Mouse (Mus musculus): ENCODE data around the gene Inpp5a.

Inpp5a gene

GRCm38 (mm10) chr7:139472865-139473549, 84.1 kb downstream of the Inpp5a start:
- DNase-seq (ENCODE audit: low read depth in 2 of 2, low spot score in 2 of 2) = peak; percentile 32 to 51

GRCm38 (mm10) chr7:139475896-139476295, 87.0 kb downstream of the Inpp5a start:
- DNase-seq (ENCODE audit: low read depth in 2 of 2, low spot score in 2 of 2) = no peak

- no peak for DNase-seq (ENCODE audit: low read depth in 2 of 2, low spot score in 2 of 2)
Measured at GRCm38 (mm10) chr7:139476700-139477099, 87.8 kb downstream of the Inpp5a start.

- no peak for DNase-seq (ENCODE audit: low read depth in 2 of 2, low spot score in 2 of 2)
Measured at GRCm38 (mm10) chr7:139477748-139478147, 88.8 kb downstream of the Inpp5a start.

GRCm38 (mm10) chr7:139479077-139479476, 90.2 kb downstream of the Inpp5a start:
- no peak for DNase-seq (ENCODE audit: low read depth in 2 of 2, low spot score in 2 of 2)

GRCm38 (mm10) chr7:139479626-139480025, 90.7 kb downstream of the Inpp5a start:
- DNase-seq (ENCODE audit: low read depth in 2 of 2, low spot score in 2 of 2) = no peak

- no peak for DNase-seq (ENCODE audit: low read depth in 2 of 2, low spot score in 2 of 2)
Measured at GRCm38 (mm10) chr7:139484206-139484955, 95.5 kb downstream of the Inpp5a start.

- DNase-seq (ENCODE audit: low read depth in 2 of 2, low spot score in 2 of 2) = no peak
Measured at GRCm38 (mm10) chr7:139489721-139490211, 100.9 kb downstream of the Inpp5a start.

GRCm38 (mm10) chr7:139492351-139492750, 103.4 kb downstream of the Inpp5a start:
- DNase-seq (ENCODE audit: low read depth in 2 of 2, low spot score in 2 of 2) = no peak

- no peak for DNase-seq (ENCODE audit: low read depth in 2 of 2, low spot score in 2 of 2)
Measured at GRCm38 (mm10) chr7:139492946-139493345, 104.0 kb downstream of the Inpp5a start.

GRCm38 (mm10) chr7:139495791-139496190, 106.9 kb downstream of the Inpp5a start:
- DNase-seq (ENCODE audit: low read depth in 2 of 2, low spot score in 2 of 2) = no peak

GRCm38 (mm10) chr7:139498038-139498625, 109.2 kb downstream of the Inpp5a start:
- no peak for DNase-seq (ENCODE audit: low read depth in 2 of 2, low spot score in 2 of 2)

- no peak for DNase-seq (ENCODE audit: low read depth in 2 of 2, low spot score in 2 of 2)
Measured at GRCm38 (mm10) chr7:139504064-139504463, 115.2 kb downstream of the Inpp5a start.

GRCm38 (mm10) chr7:139506677-139507412, 117.9 kb downstream of the Inpp5a start:
- DNase-seq (ENCODE audit: low read depth in 2 of 2, low spot score in 2 of 2) = no peak

GRCm38 (mm10) chr7:139508938-139509337, 120.0 kb downstream of the Inpp5a start:
- DNase-seq (ENCODE audit: low read depth in 2 of 2, low spot score in 2 of 2) = no peak

- DNase-seq (ENCODE audit: low read depth in 2 of 2, low spot score in 2 of 2) = no peak
Measured at GRCm38 (mm10) chr7:139515959-139516660, 127.2 kb downstream of the Inpp5a start.

GRCm38 (mm10) chr7:139516661-139517016, 127.7 kb downstream of the Inpp5a start:
- no peak for DNase-seq (ENCODE audit: low read depth in 2 of 2, low spot score in 2 of 2)

- no peak for DNase-seq (ENCODE audit: low read depth in 2 of 2, low spot score in 2 of 2)
Measured at GRCm38 (mm10) chr7:139518352-139518751, 129.4 kb downstream of the Inpp5a start.

- no peak for DNase-seq (ENCODE audit: low read depth in 2 of 2, low spot score in 2 of 2)
Measured at GRCm38 (mm10) chr7:139528309-139529076, 139.6 kb downstream of the Inpp5a start.

GRCm38 (mm10) chr7:139529208-139529607, 140.3 kb downstream of the Inpp5a start:
- no peak for DNase-seq (ENCODE audit: low read depth in 2 of 2, low spot score in 2 of 2)
